In genomic region chr7:30625530-30626384, GRCm38 (mm10) we compare ENCODE assay signal across 8 mouse cellular contexts. TPM values are rescaled to one million over a fixed set of nuclear protein-coding genes. Genes with fewer than 3 reads are reported as not detected.
DNase-seq lines count a peak whose midpoint lies in the region; ATAC-seq lines count a peak whose summit lies in the region.

Cox6b1 (minus strand) TSS chr7:30626151.

- peak; percentile 91 for ATAC-seq in hindbrain, embryonic 11.5 days (ENCODE audit: low FRiP score)

- peak within 1 kb of the TSS; percentile 87 for H3K9ac ChIP-seq in hindbrain, embryonic 11.5 days (ENCODE audit: low read depth, low read length)

- H3K27ac ChIP-seq in hindbrain, embryonic 11.5 days (ENCODE audit: low read depth, low read length) = no peak within 1 kb of the TSS

- H3K27me3 ChIP-seq in hindbrain, embryonic 11.5 days (ENCODE audit: control insufficient read depth, insufficient read depth, low read length) = peaks cover 2% of the 10 kb centered on the region; the same call in 1 of the 2 replicates

- H3K36me3 ChIP-seq in hindbrain, embryonic 11.5 days (ENCODE audit: control insufficient read depth, insufficient read depth, low read length) = 0 out of 2 replicates have a peak, but pooled peaks cover 8% of the 10 kb centered on the region

- DNase-seq in NIH3T3 (ENCODE audit: low read depth) = peak; percentile 96
- DNase-seq in cerebellum, adult 9-11 months = peak; percentile 89
- DNase-seq in frontal cortex, adult 2 months (ENCODE audit: extremely low spot score in 1 of 2, low spot score in 1 of 2) = peak; percentile 79 to 89
- DNase-seq in hindbrain, embryonic 11.5 days (ENCODE audit: low spot score) = peak; percentile 95
- peak; percentile 84 to 87 for DNase-seq in layer of hippocampus, postnatal 14 days (ENCODE audit: low spot score in 2 of 2)
- DNase-seq in lung, postnatal 14 days = peak; percentile 87
- DNase-seq in retina, adult 2 months (ENCODE audit: low read depth, low spot score) = peak; percentile 82
- peak; percentile 80 to 86 for DNase-seq in thymus, postnatal 36 days

- H3K9me3 ChIP-seq in hindbrain, embryonic 11.5 days (ENCODE audit: control insufficient read depth, low read length) = no peaks in the 10 kb centered on the region

- peak within 1 kb of the TSS; percentile 87 for H3K4me3 ChIP-seq in hindbrain, embryonic 11.5 days (ENCODE audit: low read depth, low read length)

- WGBS in hindbrain, embryonic 11.5 days = 2% methylated on average over 44 of the region's 44 CpGs

- peak within 1 kb of the TSS; percentile 61 for H3K4me2 ChIP-seq in hindbrain, embryonic 11.5 days (replicated peaks; ENCODE audit: low read depth, low read length)

- H3K4me1 ChIP-seq in hindbrain, embryonic 11.5 days (replicated peaks; ENCODE audit: control insufficient read depth, insufficient read depth, low read length) = peaks cover 2% of the 10 kb centered on the region; the same call in 1 of the 2 replicates

RNA-seq across cellular contexts. Expression of gene Cox6b1, which starts in this region (rescaled TPM):
- 893 and 1,127 TPM in 2 replicates for polyA plus RNA-seq in frontal cortex, adult 2 months (2012; rRNA removed)
- 816 and 817 TPM in 2 replicates for polyA plus RNA-seq in hindbrain, embryonic 11.5 days (2014; fragmentation: Nextera tagmentation; extraction: Ambion mirVana)
- total RNA-seq in layer of hippocampus, postnatal 14 days (2021) = 100 to 1,000 TPM; 793 to 817 TPM
